Mouse (Mus musculus) heart, adult 2 months (tissue): ENCODE measurements around the gene Tfap4. TPM values are rescaled to one million over a fixed set of nuclear protein-coding genes. Genes with fewer than 3 reads are reported as not detected.

Experiments
- DNase-seq, 2 experiments: peaks; one replicate each; pipeline ENCODE4 v3.0.0; 2021
- H3K27ac ChIP-seq: fragments of 200-600 bp; 2 replicates; pipeline ENCODE4 v1.8.1; 2022
- H3K27me3 ChIP-seq: fragments of 200-500 bp; 2 replicates; pipeline ENCODE4 v1.6.1; 2012; ENCODE audit warnings: mild to moderate bottlenecking, low read length, inconsistent platforms, mixed read lengths; ENCODE audit not compliant: control insufficient read depth, insufficient read depth
- H3K36me3 ChIP-seq: fragments of 200-500 bp; 2 replicates; pipeline ENCODE4 v1.6.1; 2012; ENCODE audit warnings: low read length, inconsistent platforms; ENCODE audit not compliant: control insufficient read depth, insufficient read depth
- H3K4me1 ChIP-seq: fragments of 200-500 bp; 2 replicates; pipeline ENCODE4 v1.6.1; 2011; ENCODE audit warnings: low read length; ENCODE audit not compliant: control insufficient read depth, insufficient read depth
- H3K4me3 ChIP-seq: fragments of 200-600 bp; 2 replicates; pipeline ENCODE4 v1.8.1; 2022
- H3K79me2 ChIP-seq: fragments of 200-500 bp; replicated peaks from 2 replicates; pipeline ENCODE4 v1.6.1; 2012; ENCODE audit warnings: mild to moderate bottlenecking, inconsistent platforms, low read length, moderate library complexity, mixed read lengths; ENCODE audit not compliant: control insufficient read depth, insufficient read depth
- H3K9ac ChIP-seq: fragments of 200-500 bp; 2 replicates; pipeline ENCODE4 v1.6.1; 2012; ENCODE audit warnings: low read depth, mild to moderate bottlenecking, control low read depth, inconsistent platforms, low read length, mixed read lengths
- CTCF ChIP-seq: fragments of 200-600 bp; IDR thresholded peaks from 2 replicates; pipeline ENCODE4 v1.8.1; 2022; ENCODE audit warnings: antibody characterized with exemption, mild to moderate bottlenecking, moderate library complexity
- EP300 ChIP-seq: fragments of 200-500 bp; IDR thresholded peaks from 2 replicates; pipeline ENCODE4 v1.6.1; 2011; ENCODE audit warnings: low read depth, low read length, control low read depth; ENCODE audit not compliant: insufficient read depth
- POLR2A ChIP-seq: fragments of 200-500 bp; IDR thresholded peaks from 2 replicates; pipeline ENCODE4 v1.6.1; 2011; ENCODE audit warnings: mild to moderate bottlenecking, low read depth, low read length, control low read depth; ENCODE audit not compliant: insufficient read depth
- WGBS: fragments of 180-500 bp; shearing (Covaris S2); methylation state at CpG from one replicate; pipeline ENCODE4 v1.1.7; 2018; 5-methylcytosine and 5-hydroxymethylcytosine counted together
- intact Hi-C: fragments of 180-260 bp; cut with DNase I; formaldehyde crosslinking; loops from one replicate; pipeline ENCODE4 v1.15.1; 2025
- polyA plus RNA-seq: library from polyadenylated mRNA; depleted of rRNA; stranded (reverse); fragments of >200 nt; gene quantifications from 2 replicates; pipeline ENCODE4 v1.2.3, GENCODE M21; 2012
- total RNA-seq, 2 experiments: library from RNA; stranded (reverse); gene quantifications; 2 replicates each; pipeline ENCODE4 v1.2.3; 2021

The Tfap4 gene
- total and polyA plus RNA-seq, 3 experiments = 2.4 to 3.4 (median 3.2) TPM

GRCm38 (mm10) chr16:4521735-4522530 is 37.7 kb downstream of the Tfap4 start:
- H3K4me3 ChIP-seq = peak overlapping the region; percentile 58
- H3K9ac ChIP-seq = peak overlapping the region; percentile 89
- H3K79me2 ChIP-seq = no peaks in the 10 kb centered on the region
- peaks cover 2% of the 10 kb centered on the region; the same call in 1 of the 2 replicates for H3K4me1 ChIP-seq
- H3K36me3 ChIP-seq = peaks cover 7% of the 10 kb centered on the region
- intact Hi-C loops = no loop called here
- H3K27me3 ChIP-seq = no peaks in the 10 kb centered on the region
- TF ChIP-seq POLR2A (peak; percentile 70), CTCF (no peak), EP300 (peak; percentile 65)
- 62% methylated on average over 5 of the region's 5 CpGs for WGBS
- peak overlapping the region; percentile 97 for H3K27ac ChIP-seq
- DNase-seq = peak in 1 of 2 experiments; percentile 74

DNA sequence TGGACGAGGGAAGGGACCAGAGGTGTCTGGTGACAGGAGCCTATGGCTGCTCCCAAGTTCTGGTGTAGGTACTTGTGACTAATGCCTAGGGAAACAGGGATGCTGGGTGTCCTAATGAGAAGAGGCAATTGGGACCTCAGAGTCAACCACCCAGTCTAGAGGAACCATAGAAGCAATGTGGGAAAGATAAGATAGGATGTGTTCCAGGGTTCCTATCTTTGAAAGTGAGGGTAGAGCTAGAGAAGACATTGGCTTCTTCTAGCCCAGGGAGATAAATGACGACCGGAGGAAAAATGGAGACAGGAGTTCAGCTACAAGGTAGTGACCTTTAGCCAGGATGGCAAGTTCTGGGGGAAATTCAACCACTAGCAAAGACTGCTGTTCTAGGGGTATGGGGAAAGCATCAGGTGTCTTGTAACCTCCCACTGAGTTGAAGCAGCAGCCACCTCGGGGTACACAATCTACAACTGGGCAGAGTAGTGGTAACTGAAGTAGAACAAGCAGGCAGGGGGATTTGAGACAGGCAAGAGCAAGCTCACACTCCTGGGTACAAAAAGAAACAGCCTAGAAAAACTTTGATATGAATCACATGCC is 38.5 kb downstream of the Tfap4 start:
- peak overlapping the region; percentile 84 for H3K9ac ChIP-seq
- WGBS = 55% methylated on average over 4 of the region's 4 CpGs
- no peaks in the 10 kb centered on the region for H3K79me2 ChIP-seq
- no peak for DNase-seq
- peak overlapping the region; percentile 34 for H3K4me3 ChIP-seq
- peaks cover 9% of the 10 kb centered on the region for H3K36me3 ChIP-seq
- H3K4me1 ChIP-seq = peaks cover 3% of the 10 kb centered on the region; the same call in 1 of the 2 replicates
- intact Hi-C loops = no loop called here
- H3K27ac ChIP-seq = peak overlapping the region; percentile 97
- TF ChIP-seq POLR2A = no peak
- TF ChIP-seq EP300 = no peak
- no peak for TF ChIP-seq CTCF
- H3K27me3 ChIP-seq = no peaks in the 10 kb centered on the region

DNA sequence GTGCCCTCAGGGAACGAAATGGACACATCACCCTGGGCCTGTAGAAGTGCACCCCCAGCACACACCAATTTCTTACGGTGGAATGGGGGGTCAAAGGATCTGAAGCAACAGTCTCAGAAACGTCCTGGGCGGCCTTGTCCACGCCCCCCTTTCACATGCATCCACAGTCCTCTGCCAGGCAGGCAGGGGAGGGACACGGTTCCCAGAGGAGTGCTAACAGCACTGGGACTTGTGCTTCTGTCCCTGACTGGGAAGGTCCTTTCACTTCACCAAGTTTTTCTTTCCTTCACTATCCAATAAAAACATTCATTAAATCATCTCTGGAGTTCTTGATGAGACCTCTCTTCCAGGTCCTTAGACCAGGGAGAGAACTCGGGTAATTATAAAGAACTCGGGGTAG is 39.0 kb downstream of the Tfap4 start:
- TF ChIP-seq CTCF (no peak), POLR2A (peak; percentile 52; the same call in 1 of the 2 replicates), EP300 (0 out of 2 replicates have a peak, but pooled peaks have one; percentile 33)
- Histone ChIP-seq H3K36me3 (peaks cover 9% of the 10 kb centered on the region), H3K4me1 (peaks cover 3% of the 10 kb centered on the region; the same call in 1 of the 2 replicates), H3K27ac (peak overlapping the region; percentile 97), H3K27me3 (no peaks in the 10 kb centered on the region), H3K4me3 (peak overlapping the region; percentile 34), H3K79me2 (no peaks in the 10 kb centered on the region), H3K9ac (peak overlapping the region; percentile 84)
- 50% methylated on average over 8 of the region's 8 CpGs for WGBS
- intact Hi-C loops = no loop called here
- no peak for DNase-seq

DNA sequence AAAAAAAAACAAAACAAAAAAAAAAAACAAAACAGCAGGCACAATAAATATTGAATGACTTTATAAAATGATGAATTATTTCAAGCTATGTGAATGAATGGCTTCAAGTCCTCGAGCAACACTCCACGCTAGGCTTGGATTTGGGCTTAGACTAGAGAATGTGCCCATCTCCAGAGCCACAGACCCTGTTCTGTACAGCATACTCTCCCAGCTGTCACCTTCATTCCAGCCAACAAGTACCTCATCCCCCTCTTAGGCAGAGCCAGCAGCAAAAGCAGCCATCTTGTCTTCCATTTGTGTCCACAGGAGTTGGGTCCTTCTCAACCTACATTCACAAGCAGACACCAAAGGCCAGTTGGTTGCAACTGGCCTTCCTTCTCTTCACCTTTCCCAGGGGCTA is 39.8 kb downstream of the Tfap4 start:
- Histone ChIP-seq H3K36me3 (peaks cover 12% of the 10 kb centered on the region), H3K9ac (no peak overlapping the region), H3K4me1 (peaks cover 5% of the 10 kb centered on the region; the same call in 1 of the 2 replicates), H3K4me3 (peak overlapping the region; percentile 34), H3K27ac (peak overlapping the region; percentile 97), H3K27me3 (no peaks in the 10 kb centered on the region), H3K79me2 (no peaks in the 10 kb centered on the region)
- no peak for DNase-seq
- WGBS = 76% methylated on average over 2 of the region's 2 CpGs
- intact Hi-C loops = no loop called here
- TF ChIP-seq EP300 (no peak), POLR2A (no peak)

DNA sequence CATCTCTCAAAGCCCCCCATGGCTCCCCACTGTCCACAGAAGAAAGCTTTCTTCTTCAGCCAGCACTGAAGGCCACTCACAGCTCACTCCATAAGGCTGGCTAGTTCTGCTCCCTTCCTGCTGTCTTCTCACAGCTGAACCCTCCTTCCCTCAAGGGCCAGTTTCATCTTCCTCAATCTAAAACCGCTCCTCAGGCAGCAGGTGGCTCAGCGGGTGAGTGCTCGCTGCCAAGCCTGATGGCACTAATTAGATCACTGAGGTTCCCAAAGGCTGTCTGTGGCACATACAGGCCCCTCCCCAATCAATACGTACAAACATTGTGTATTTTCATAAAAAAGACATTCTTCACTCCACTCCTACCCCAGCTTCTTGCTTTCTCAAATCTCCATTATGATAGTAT is 40.5 kb downstream of the Tfap4 start:
- WGBS = 55% methylated on average over 4 of the region's 4 CpGs

More for the DNA sequence above, 40.5 kb downstream of the Tfap4 start:
- intact Hi-C loops = no loop called here
- H3K4me1 ChIP-seq = peaks cover 5% of the 10 kb centered on the region; the same call in 1 of the 2 replicates
- peak overlapping the region; percentile 1; the same call in 1 of the 2 replicates for H3K27ac ChIP-seq
- DNase-seq = no peak
- no peaks in the 10 kb centered on the region for H3K79me2 ChIP-seq
- H3K9ac ChIP-seq = peak overlapping the region; percentile 40; the same call in 1 of the 2 replicates
- TF ChIP-seq EP300 (no peak), POLR2A (no peak), CTCF (no peak)
- no peak overlapping the region for H3K4me3 ChIP-seq
- H3K36me3 ChIP-seq = peaks cover 15% of the 10 kb centered on the region
- no peaks in the 10 kb centered on the region for H3K27me3 ChIP-seq
